Mouse (Mus musculus): ENCODE measurements around the gene Fam98c. TPM values are rescaled to one million over a fixed set of nuclear protein-coding genes. Genes with fewer than 3 reads are reported as not detected.

The Fam98c gene
- polyA plus RNA-seq, 1 experiment from 2014 or later, result 30.0 TPM

- no peak for TF ChIP-seq CTCF (IDR thresholded peaks at IDR 0.05; ENCODE audit: low read depth)
Observed at GRCm38 (mm10) chr7:29170066-29170754, 14.2 kb upstream of the Fam98c start, which contains the start of the genes Ggn and Spred3. Gene Ggn, plus strand, starts transcription at chr7:29170210. Gene Spred3, minus strand, starts transcription at chr7:29170411.

GRCm38 (mm10) chr7:29169231-29170065, 13.4 kb upstream of the Fam98c start:
- peaks cover 13% of the 10 kb centered on the region for H3K4me1 ChIP-seq (replicated peaks; ENCODE audit: insufficient read depth, low read length)
- under 1% methylated on average over 35 of the region's 39 CpGs for WGBS
- no peak for TF ChIP-seq CTCF (IDR thresholded peaks at IDR 0.05; ENCODE audit: low read depth)
- peak overlapping the region; percentile 62 for H3K9ac ChIP-seq (ENCODE audit: low read depth, low read length)
- peak overlapping the region; percentile 77 for H3K4me3 ChIP-seq (replicated peaks; ENCODE audit: low read depth, low read length)
- H3K9me3 ChIP-seq (replicated peaks; ENCODE audit: low read length), result no peaks in the 10 kb centered on the region
- H3K27ac ChIP-seq, result peak overlapping the region; percentile 54
- H3K27me3 ChIP-seq (ENCODE audit: insufficient read depth, low read length), result peaks cover 11% of the 10 kb centered on the region
- H3K4me2 ChIP-seq (ENCODE audit: low read length), result peak overlapping the region; percentile 88
- ATAC-seq (replicated peaks; ENCODE audit: low FRiP score, low read depth), result peak; percentile 81
- peak; percentile 95 for DNase-seq (ENCODE audit: low spot score)
- 0 out of 2 replicates have a peak, but pooled peaks cover 13% of the 10 kb centered on the region for H3K36me3 ChIP-seq (ENCODE audit: insufficient read depth, low read length)

More at GRCm38 (mm10) chr7:29170066-29170754, 14.2 kb upstream of the Fam98c start, which contains the start of the genes Ggn and Spred3:
- peaks cover 13% of the 10 kb centered on the region for H3K4me1 ChIP-seq (replicated peaks; ENCODE audit: insufficient read depth, low read length)
- peak within 1 kb of the TSS; percentile 77 for H3K4me3 ChIP-seq (replicated peaks; ENCODE audit: low read depth, low read length)
- H3K4me2 ChIP-seq (ENCODE audit: low read length), result peak within 1 kb of the TSS; percentile 88
- no peaks in the 10 kb centered on the region for H3K9me3 ChIP-seq (replicated peaks; ENCODE audit: low read length)
- peak; percentile 93 for DNase-seq (ENCODE audit: low spot score)
- peak within 1 kb of the TSS; percentile 62 for H3K9ac ChIP-seq (ENCODE audit: low read depth, low read length)
- peaks cover 11% of the 10 kb centered on the region for H3K27me3 ChIP-seq (ENCODE audit: insufficient read depth, low read length)
- H3K36me3 ChIP-seq (ENCODE audit: insufficient read depth, low read length), result 0 out of 2 replicates have a peak, but pooled peaks cover 18% of the 10 kb centered on the region
- ATAC-seq (replicated peaks; ENCODE audit: low FRiP score, low read depth), result peak; percentile 75
- H3K27ac ChIP-seq, result peak within 1 kb of the TSS; percentile 87
- 1% methylated on average over 30 of the region's 30 CpGs for WGBS

- no peak for DNase-seq (ENCODE audit: low spot score)
- no peak for TF ChIP-seq CTCF (IDR thresholded peaks at IDR 0.05; ENCODE audit: low read depth)
- peak overlapping the region; percentile 88 for H3K4me2 ChIP-seq (ENCODE audit: low read length)
- H3K27me3 ChIP-seq (ENCODE audit: insufficient read depth, low read length), result peaks cover 11% of the 10 kb centered on the region
- 0% methylated on average over 14 of the region's 14 CpGs for WGBS
- peak overlapping the region; percentile 62 for H3K9ac ChIP-seq (ENCODE audit: low read depth, low read length)
- peak overlapping the region; percentile 54 for H3K27ac ChIP-seq
- H3K9me3 ChIP-seq (replicated peaks; ENCODE audit: low read length), result no peaks in the 10 kb centered on the region
- peaks cover 13% of the 10 kb centered on the region for H3K4me1 ChIP-seq (replicated peaks; ENCODE audit: insufficient read depth, low read length)
- H3K36me3 ChIP-seq (ENCODE audit: insufficient read depth, low read length), result 0 out of 2 replicates have a peak, but pooled peaks cover 12% of the 10 kb centered on the region
- peak overlapping the region; percentile 77 for H3K4me3 ChIP-seq (replicated peaks; ENCODE audit: low read depth, low read length)
- no peak for ATAC-seq (replicated peaks; ENCODE audit: low FRiP score, low read depth)
Observed at GRCm38 (mm10) chr7:29168791-29169230, 12.8 kb upstream of the Fam98c start.

GRCm38 (mm10) chr7:29168121-29168695, 12.2 kb upstream of the Fam98c start:
- no peak overlapping the region for H3K9ac ChIP-seq (ENCODE audit: low read depth, low read length)
- H3K27ac ChIP-seq, result peak overlapping the region; percentile 54; the same call in 1 of the 2 replicates
- no peaks in the 10 kb centered on the region for H3K9me3 ChIP-seq (replicated peaks; ENCODE audit: low read length)
- WGBS, result 9% methylated on average over 10 of the region's 10 CpGs
- peak overlapping the region; percentile 77 for H3K4me3 ChIP-seq (replicated peaks; ENCODE audit: low read depth, low read length)
- 0 out of 2 replicates have a peak, but pooled peaks cover 6% of the 10 kb centered on the region for H3K36me3 ChIP-seq (ENCODE audit: insufficient read depth, low read length)
- no peak for ATAC-seq (replicated peaks; ENCODE audit: low FRiP score, low read depth)
- peak overlapping the region; percentile 88 for H3K4me2 ChIP-seq (ENCODE audit: low read length)
- TF ChIP-seq CTCF (IDR thresholded peaks at IDR 0.05; ENCODE audit: low read depth), result no peak
- peaks cover 7% of the 10 kb centered on the region; the same call in 1 of the 2 replicates for H3K27me3 ChIP-seq (ENCODE audit: insufficient read depth, low read length)
- H3K4me1 ChIP-seq (replicated peaks; ENCODE audit: insufficient read depth, low read length), result peaks cover 13% of the 10 kb centered on the region
- peak; percentile 21 for DNase-seq (ENCODE audit: low spot score)

GRCm38 (mm10) chr7:29167656-29168055, 11.6 kb upstream of the Fam98c start:
- Histone ChIP-seq H3K9ac (ENCODE audit: low read depth, low read length) (no peak overlapping the region), H3K4me1 (replicated peaks; ENCODE audit: insufficient read depth, low read length) (peaks cover 13% of the 10 kb centered on the region), H3K4me3 (replicated peaks; ENCODE audit: low read depth, low read length) (no peak overlapping the region), H3K27me3 (ENCODE audit: insufficient read depth, low read length) (peaks cover 7% of the 10 kb centered on the region; the same call in 1 of the 2 replicates), H3K27ac (no peak overlapping the region), H3K9me3 (replicated peaks; ENCODE audit: low read length) (no peaks in the 10 kb centered on the region), H3K4me2 (ENCODE audit: low read length) (peak overlapping the region; percentile 88), H3K36me3 (ENCODE audit: insufficient read depth, low read length) (0 out of 2 replicates have a peak, but pooled peaks cover under 1% of the 10 kb centered on the region)
- no peak for TF ChIP-seq CTCF (IDR thresholded peaks at IDR 0.05; ENCODE audit: low read depth)
- DNase-seq (ENCODE audit: low spot score) (no peak), ATAC-seq (replicated peaks; ENCODE audit: low FRiP score, low read depth) (no peak)
- WGBS, result 30% methylated on average over 19 of the region's 19 CpGs

Data from kidney, postnatal 0 days (tissue).